Comparison of ENCODE assay signal across 10 mouse cellular contexts in genomic region chr4:133278482-133278881, GRCm38 (mm10). TPM values are rescaled to one million over a fixed set of nuclear protein-coding genes. Genes with fewer than 3 reads are reported as not detected.
DNase-seq lines count a peak whose midpoint lies in the region; ATAC-seq and TF ChIP-seq lines count a peak whose summit lies in the region.
"Had no signal": no experiment of that assay in that cellular context is flagged by ENCODE, and none has a peak within 500 bp of the region (broad histone marks: within the 10 kb centered on the region; RNA-seq: fewer than 3 reads in every experiment).

No protein-coding gene starts in this region.

- H3K36me3 ChIP-seq in heart, embryonic 11.5 days (ENCODE audit: control insufficient read depth, insufficient read depth, low read length): no peaks in the 10 kb centered on the region
- H3K36me3 ChIP-seq in ES-E14 (ENCODE audit: control insufficient read depth, insufficient read depth, low read length, poor library complexity, severe bottlenecking): no peaks in the 10 kb centered on the region
- H3K36me3 ChIP-seq in hindbrain, embryonic 10.5 days: peaks cover 23% of the 10 kb centered on the region
- peaks cover 11% of the 10 kb centered on the region for H3K36me3 ChIP-seq in liver, postnatal 0 days (replicated peaks; ENCODE audit: insufficient read depth, low read length)

- no peaks in the 10 kb centered on the region for H3K27me3 ChIP-seq in heart, embryonic 11.5 days (ENCODE audit: control insufficient read depth, insufficient read depth, low read length)
- H3K27me3 ChIP-seq in hindbrain, embryonic 10.5 days (ENCODE audit: insufficient read depth, poor library complexity, severe bottlenecking): no peaks in the 10 kb centered on the region
- no peaks in the 10 kb centered on the region for H3K27me3 ChIP-seq in liver, postnatal 0 days (ENCODE audit: insufficient read depth, low read length)

- H3K4me3 ChIP-seq in heart, embryonic 11.5 days (ENCODE audit: low read depth, low read length): no peak overlapping the region
- H3K4me3 ChIP-seq in ES-E14 (ENCODE audit: insufficient read depth in 1 of 2, low read depth in 1 of 2, low read length in 2 of 2, poor library complexity in 1 of 2, severe bottlenecking in 1 of 2): peak overlapping the region; percentile 97 to 99
- peak overlapping the region; percentile 90 for H3K4me3 ChIP-seq in hindbrain, embryonic 10.5 days
- H3K4me3 ChIP-seq in liver, postnatal 0 days (ENCODE audit: low read depth, low read length): peak overlapping the region; percentile 76; the same call in 1 of the 2 replicates

- no peak for TF ChIP-seq EP300 in liver, postnatal 0 days (IDR thresholded peaks at IDR 0.05; ENCODE audit: low read depth)

- peaks cover 28% of the 10 kb centered on the region for H3K4me1 ChIP-seq in heart, embryonic 11.5 days (ENCODE audit: control insufficient read depth, insufficient read depth, low read length)
- peaks cover 5 to 6% of the 10 kb centered on the region in 2 experiments; a peak in 2 of 4 replicates for H3K4me1 ChIP-seq in ES-E14 (ENCODE audit: control insufficient read depth in 2 of 2, insufficient read depth in 2 of 2, low read length in 2 of 2, poor library complexity in 1 of 2)
- peaks cover 46% of the 10 kb centered on the region for H3K4me1 ChIP-seq in hindbrain, embryonic 10.5 days (replicated peaks)
- peaks cover 21% of the 10 kb centered on the region for H3K4me1 ChIP-seq in liver, postnatal 0 days (ENCODE audit: insufficient read depth)

- 74% methylated on average over 3 of the region's 3 CpGs for WGBS in heart, embryonic 11.5 days (ENCODE audit: insufficient replicate concordance)
- WGBS in hindbrain, embryonic 10.5 days: 89% methylated on average over 3 of the region's 3 CpGs
- 82% methylated on average over 3 of the region's 3 CpGs for WGBS in liver, postnatal 0 days (ENCODE audit: insufficient replicate concordance)

- H3K4me2 ChIP-seq in heart, embryonic 11.5 days: peak overlapping the region; percentile 77
- H3K4me2 ChIP-seq in liver, postnatal 0 days (ENCODE audit: low read depth, low read length): peak overlapping the region; percentile 79; the same call in 1 of the 2 replicates

- in situ Hi-C loops in ES-E14 (cut with MboI; ENCODE audit: low sequenced_read_pairs in 2 of 2, unreplicated experiment in 2 of 2): loop anchor here in 1 of 2 experiments (25.0 kb wide), 1 partner anchor 266 kb away; the partner anchor contains the start of gene Ahdc1

- ATAC-seq in heart, embryonic 11.5 days (replicated peaks; ENCODE audit: insufficient number of reproducible peaks, low FRiP score, low TSS enrichment): no peak
- no peak for ATAC-seq in liver, postnatal 0 days

- H3K9me3 ChIP-seq in heart, embryonic 11.5 days (replicated peaks; ENCODE audit: control insufficient read depth, low read length): no peaks in the 10 kb centered on the region
- H3K9me3 ChIP-seq in ES-E14 (ENCODE audit: control insufficient read depth, insufficient read depth, low read depth, low read length): no peaks in the 10 kb centered on the region
- H3K9me3 ChIP-seq in hindbrain, embryonic 10.5 days: no peaks in the 10 kb centered on the region
- no peaks in the 10 kb centered on the region for H3K9me3 ChIP-seq in liver, postnatal 0 days (ENCODE audit: low read length)

- H3K27ac ChIP-seq in heart, embryonic 11.5 days (ENCODE audit: low read depth, low read length): peak overlapping the region; percentile 92; the same call in 1 of the 2 replicates
- H3K27ac ChIP-seq in ES-E14 (ENCODE audit: insufficient read depth, low read depth, low read length, poor library complexity, severe bottlenecking): peak overlapping the region; percentile 48; the same call in 1 of the 2 replicates
- H3K27ac ChIP-seq in hindbrain, embryonic 10.5 days: peak overlapping the region; percentile 93
- peak overlapping the region; percentile 85 for H3K27ac ChIP-seq in liver, postnatal 0 days (ENCODE audit: low read depth)

- intact Hi-C loops in heart, postnatal 10 days (cut with DNase I): no loop called here

- H3K9ac ChIP-seq in heart, embryonic 11.5 days (ENCODE audit: low read depth, low read length): peak overlapping the region; percentile 86; the same call in 1 of the 2 replicates
- H3K9ac ChIP-seq in ES-E14 (ENCODE audit: insufficient read depth, low read depth, low read length, poor library complexity, severe bottlenecking): no peak overlapping the region
- H3K9ac ChIP-seq in liver, postnatal 0 days (replicated peaks): no peak overlapping the region

- no peak for TF ChIP-seq CTCF in liver, postnatal 0 days (IDR thresholded peaks at IDR 0.05; ENCODE audit: low read depth)

- DNase-seq in heart, postnatal 10 days: no peak
- no peak for DNase-seq in ES-E14 (ENCODE audit: low read depth, low spot score)
- DNase-seq in hindbrain, embryonic 10.5 days (ENCODE audit: low spot score): no peak
- DNase-seq in liver, postnatal 0 days: no peak
- no peak for DNase-seq in ovary, postnatal 10 days (ENCODE audit: low spot score)
- DNase-seq in layer of hippocampus, postnatal 14 days (ENCODE audit: low spot score in 2 of 2): no peak
- no peak for DNase-seq in urinary bladder, postnatal 10 days (ENCODE audit: low spot score)
- DNase-seq: cerebellum, adult 11-12 months; kidney, adult 18-20 months had no signal

TF ChIP-seq in ES-E14, 5 proteins besides CTCF, POLR2A, EP300 and RAD21:
- no peak for TF ChIP-seq ZC3H11A (IDR thresholded peaks at IDR 0.05; ENCODE audit: borderline replicate concordance, low read depth, low read length)
- no peak for TF ChIP-seq HCFC1 (IDR thresholded peaks at IDR 0.05; ENCODE audit: borderline replicate concordance, insufficient read depth, low read length)
- no peak for TF ChIP-seq MAFK (IDR thresholded peaks at IDR 0.05; ENCODE audit: insufficient read depth, low read depth, low read length)
- TF ChIP-seq CHD2 (IDR thresholded peaks at IDR 0.05; ENCODE audit: low read depth, low read length): no peak
- no peak for TF ChIP-seq ZNF384 (IDR thresholded peaks at IDR 0.05; ENCODE audit: low read depth, low read length)

RNA-seq across cellular contexts. Expression of gene Tmem222, which starts 0.9 kb away (rescaled TPM):
- 57.5 and 64.9 TPM in 2 replicates for polyA plus RNA-seq in heart, embryonic 11.5 days (2014; fragmentation: Nextera tagmentation; extraction: Ambion mirVana)
- total RNA-seq in heart, postnatal 10 days (2021): 10 to 100 TPM; 28.7 to 31.7 TPM
- 73.3 and 89.4 TPM in 2 replicates for total RNA-seq in ES-E14 (2012; rRNA removed)
- polyA plus RNA-seq in hindbrain, embryonic 10.5 days (2016; fragmentation: Nextera tagmentation; extraction: Ambion mirVana): 82.8 and 87.8 TPM in 2 replicates
- polyA plus RNA-seq in liver, postnatal 0 days (2015; fragmentation: Nextera tagmentation; extraction: Ambion mirVana): 29.6 and 30.8 TPM in 2 replicates
- total RNA-seq in layer of hippocampus, postnatal 14 days (2021): 10 to 100 TPM; 78.2 to 78.4 TPM

RNA-seq across cellular contexts. Expression of gene Sytl1, which starts 15.6 kb away (rescaled TPM):
- 0.11 and 0.42 TPM in 2 replicates for polyA plus RNA-seq in heart, embryonic 11.5 days (2014; fragmentation: Nextera tagmentation; extraction: Ambion mirVana)
- 1 to 10 TPM in 1 of 2 experiments, under 1 TPM in 1; 0.74 to 1.5 TPM for total RNA-seq in heart, postnatal 10 days (2021)
- 2.0 and 4.4 TPM in 2 replicates for total RNA-seq in ES-E14 (2012; rRNA removed)
- 1.2 and 1.6 TPM in 2 replicates for polyA plus RNA-seq in hindbrain, embryonic 10.5 days (2016; fragmentation: Nextera tagmentation; extraction: Ambion mirVana)
- 1.0 and 1.3 TPM in 2 replicates for polyA plus RNA-seq in liver, postnatal 0 days (2015; fragmentation: Nextera tagmentation; extraction: Ambion mirVana)
- under 1 TPM; 0.19 to 0.44 TPM for total RNA-seq in layer of hippocampus, postnatal 14 days (2021)

RNA-seq across cellular contexts. Expression of gene Map3k6, which starts 37.9 kb away (rescaled TPM):
- polyA plus RNA-seq in heart, embryonic 11.5 days (2014; fragmentation: Nextera tagmentation; extraction: Ambion mirVana): 1.5 and 1.7 TPM in 2 replicates
- total RNA-seq in heart, postnatal 10 days (2021): 10 to 100 TPM in 1 of 2 experiments, 1 to 10 TPM in 1; 8.2 to 30.7 TPM
- total RNA-seq in ES-E14 (2012; rRNA removed): 2.7 and 4.3 TPM in 2 replicates
- 1.7 and 1.9 TPM in 2 replicates for polyA plus RNA-seq in hindbrain, embryonic 10.5 days (2016; fragmentation: Nextera tagmentation; extraction: Ambion mirVana)
- 1.2 and 1.3 TPM in 2 replicates for polyA plus RNA-seq in liver, postnatal 0 days (2015; fragmentation: Nextera tagmentation; extraction: Ambion mirVana)
- total RNA-seq in layer of hippocampus, postnatal 14 days (2021): 10 to 100 TPM in 1 of 2 experiments, 1 to 10 TPM in 1; 5.3 to 10.2 TPM
